Mouse (Mus musculus): ENCODE data around the gene Polr3e. TPM values are rescaled to one million over a fixed set of nuclear protein-coding genes. Genes with fewer than 3 reads are reported as not detected.

Gene Polr3e
- total and polyA plus RNA-seq, 3 experiments: 6.1 to 8.3 (median 8.0) TPM

- 79% methylated on average over 2 of the region's 2 CpGs for WGBS
- H3K36me3 ChIP-seq (ENCODE audit: control insufficient read depth, insufficient read depth, low read length): no peaks in the 10 kb centered on the region; the same call in none of the 2 replicates
- H3K4me1 ChIP-seq (ENCODE audit: control insufficient read depth, insufficient read depth, low read length): peaks cover 1% of the 10 kb centered on the region; the same call in 1 of the 2 replicates
- H3K27ac ChIP-seq: no peak overlapping the region
- no peak overlapping the region for H3K4me3 ChIP-seq
- no peak overlapping the region for H3K9ac ChIP-seq (ENCODE audit: low read depth, low read length)
- no peak for TF ChIP-seq POLR2A (IDR thresholded peaks at IDR 0.05; ENCODE audit: insufficient read depth, low read depth, low read length)
- TF ChIP-seq EP300 (IDR thresholded peaks at IDR 0.05; ENCODE audit: insufficient read depth, low read depth, low read length): no peak
- TF ChIP-seq CTCF (IDR thresholded peaks at IDR 0.05): no peak
- no peak for DNase-seq
- no peaks in the 10 kb centered on the region for H3K79me2 ChIP-seq (replicated peaks; ENCODE audit: control insufficient read depth, insufficient read depth, low read length)
- intact Hi-C loops (cut with DNase I): no loop called here
- no peaks in the 10 kb centered on the region for H3K27me3 ChIP-seq (ENCODE audit: control insufficient read depth, insufficient read depth, low read length)
Observed at GRCm38 (mm10) chr7:120881451-120881850, 36.1 kb upstream of the Polr3e start.

- Histone ChIP-seq H3K36me3 (ENCODE audit: control insufficient read depth, insufficient read depth, low read length) (no peaks in the 10 kb centered on the region; the same call in none of the 2 replicates), H3K9ac (ENCODE audit: low read depth, low read length) (no peak overlapping the region), H3K27ac (no peak overlapping the region), H3K4me1 (ENCODE audit: control insufficient read depth, insufficient read depth, low read length) (peaks cover 1% of the 10 kb centered on the region; the same call in 1 of the 2 replicates), H3K79me2 (replicated peaks; ENCODE audit: control insufficient read depth, insufficient read depth, low read length) (no peaks in the 10 kb centered on the region), H3K4me3 (no peak overlapping the region), H3K27me3 (ENCODE audit: control insufficient read depth, insufficient read depth, low read length) (no peaks in the 10 kb centered on the region)
- intact Hi-C loops (cut with DNase I): no loop called here
- DNase-seq: no peak
- 81% methylated on average over 4 of the region's 4 CpGs for WGBS
- TF ChIP-seq EP300 (IDR thresholded peaks at IDR 0.05; ENCODE audit: insufficient read depth, low read depth, low read length) (no peak), CTCF (IDR thresholded peaks at IDR 0.05) (no peak), POLR2A (IDR thresholded peaks at IDR 0.05; ENCODE audit: insufficient read depth, low read depth, low read length) (no peak)
Observed at GRCm38 (mm10) chr7:120882674-120883073, 34.9 kb upstream of the Polr3e start.

- Histone ChIP-seq H3K9ac (ENCODE audit: low read depth, low read length) (no peak overlapping the region), H3K27me3 (ENCODE audit: control insufficient read depth, insufficient read depth, low read length) (no peaks in the 10 kb centered on the region), H3K27ac (no peak overlapping the region), H3K4me3 (no peak overlapping the region), H3K4me1 (ENCODE audit: control insufficient read depth, insufficient read depth, low read length) (no peaks in the 10 kb centered on the region; the same call in 1 of the 2 replicates), H3K36me3 (ENCODE audit: control insufficient read depth, insufficient read depth, low read length) (no peaks in the 10 kb centered on the region; the same call in 1 of the 2 replicates), H3K79me2 (replicated peaks; ENCODE audit: control insufficient read depth, insufficient read depth, low read length) (no peaks in the 10 kb centered on the region)
- intact Hi-C loops (cut with DNase I): no loop called here
- WGBS: 61% methylated on average over 4 of the region's 4 CpGs
- DNase-seq: no peak
- TF ChIP-seq CTCF (IDR thresholded peaks at IDR 0.05) (no peak), POLR2A (IDR thresholded peaks at IDR 0.05; ENCODE audit: insufficient read depth, low read depth, low read length) (no peak), EP300 (IDR thresholded peaks at IDR 0.05; ENCODE audit: insufficient read depth, low read depth, low read length) (no peak)
Observed at GRCm38 (mm10) chr7:120883523-120884290, 33.8 kb upstream of the Polr3e start.

GRCm38 (mm10) chr7:120884746-120885145 lies 32.8 kb upstream of the Polr3e start:
- Histone ChIP-seq H3K4me3 (no peak overlapping the region), H3K9ac (ENCODE audit: low read depth, low read length) (no peak overlapping the region), H3K4me1 (ENCODE audit: control insufficient read depth, insufficient read depth, low read length) (no peaks in the 10 kb centered on the region; the same call in 1 of the 2 replicates), H3K36me3 (ENCODE audit: control insufficient read depth, insufficient read depth, low read length) (no peaks in the 10 kb centered on the region; the same call in 1 of the 2 replicates), H3K27ac (no peak overlapping the region), H3K79me2 (replicated peaks; ENCODE audit: control insufficient read depth, insufficient read depth, low read length) (no peaks in the 10 kb centered on the region), H3K27me3 (ENCODE audit: control insufficient read depth, insufficient read depth, low read length) (no peaks in the 10 kb centered on the region)
- intact Hi-C loops (cut with DNase I): loop anchor here (5.0 kb wide), 1 partner anchor 42 kb away; the partner anchor contains the start of gene Eef2k
- WGBS: 91% methylated on average over 4 of the region's 4 CpGs
- DNase-seq: no peak
- TF ChIP-seq EP300 (IDR thresholded peaks at IDR 0.05; ENCODE audit: insufficient read depth, low read depth, low read length) (no peak), CTCF (IDR thresholded peaks at IDR 0.05) (no peak), POLR2A (IDR thresholded peaks at IDR 0.05; ENCODE audit: insufficient read depth, low read depth, low read length) (no peak)

- intact Hi-C loops (cut with DNase I): no loop called here
- H3K4me1 ChIP-seq (ENCODE audit: control insufficient read depth, insufficient read depth, low read length): no peaks in the 10 kb centered on the region
- WGBS: 75% methylated on average over 5 of the region's 5 CpGs
- TF ChIP-seq POLR2A (IDR thresholded peaks at IDR 0.05; ENCODE audit: insufficient read depth, low read depth, low read length): no peak
- H3K36me3 ChIP-seq (ENCODE audit: control insufficient read depth, insufficient read depth, low read length): peaks cover 2% of the 10 kb centered on the region; the same call in 1 of the 2 replicates
- no peak overlapping the region for H3K27ac ChIP-seq
- H3K27me3 ChIP-seq (ENCODE audit: control insufficient read depth, insufficient read depth, low read length): no peaks in the 10 kb centered on the region
- DNase-seq: no peak
- no peak overlapping the region for H3K9ac ChIP-seq (ENCODE audit: low read depth, low read length)
- H3K79me2 ChIP-seq (replicated peaks; ENCODE audit: control insufficient read depth, insufficient read depth, low read length): no peaks in the 10 kb centered on the region
- H3K4me3 ChIP-seq: no peak overlapping the region
Observed at GRCm38 (mm10) chr7:120893123-120893522, 24.4 kb upstream of the Polr3e start.

- H3K27ac ChIP-seq: no peak overlapping the region
- H3K27me3 ChIP-seq (ENCODE audit: control insufficient read depth, insufficient read depth, low read length): no peaks in the 10 kb centered on the region
- DNase-seq: peak in 1 of 2 experiments; percentile 23
- TF ChIP-seq CTCF (IDR thresholded peaks at IDR 0.05): no peak
- 0 out of 2 replicates have a peak, but pooled peaks have one; percentile 30 for TF ChIP-seq EP300 (IDR thresholded peaks at IDR 0.05; ENCODE audit: insufficient read depth, low read depth, low read length)
- TF ChIP-seq POLR2A (IDR thresholded peaks at IDR 0.05; ENCODE audit: insufficient read depth, low read depth, low read length): no peak
- H3K36me3 ChIP-seq (ENCODE audit: control insufficient read depth, insufficient read depth, low read length): peaks cover 2% of the 10 kb centered on the region; the same call in 1 of the 2 replicates
- H3K4me1 ChIP-seq (ENCODE audit: control insufficient read depth, insufficient read depth, low read length): no peaks in the 10 kb centered on the region; the same call in 1 of the 2 replicates
- intact Hi-C loops (cut with DNase I): no loop called here
- H3K4me3 ChIP-seq: no peak overlapping the region
- no peak overlapping the region for H3K9ac ChIP-seq (ENCODE audit: low read depth, low read length)
- 67% methylated on average over 7 of the region's 7 CpGs for WGBS
- no peaks in the 10 kb centered on the region for H3K79me2 ChIP-seq (replicated peaks; ENCODE audit: control insufficient read depth, insufficient read depth, low read length)
Observed at GRCm38 (mm10) chr7:120897054-120897453, 20.5 kb upstream of the Polr3e start.
